Mouse (Mus musculus) heart, postnatal 0 days (tissue): ENCODE measurements around the gene 1700023F06Rik. TPM values are rescaled to one million over a fixed set of nuclear protein-coding genes. Genes with fewer than 3 reads are reported as not detected.

Experiments used
- ATAC-seq: fragments of 200-750 bp; cut with Nextera tagmentation; 2 replicates; pipeline ENCODE4 v1.8.0; 2017; ENCODE audit warnings: low read depth, moderate number of reproducible peaks, moderate library complexity; ENCODE audit not compliant: insufficient read depth
- DNase-seq: peaks from one replicate; pipeline ENCODE4 v3.0.0-alpha.2; 2016; ENCODE audit warnings: low spot score
- H3K27ac ChIP-seq: fragments of 300-500 bp; sonication (generic); 2 replicates; pipeline ENCODE4 v1.5.1; 2014; ENCODE audit warnings: low read depth, mild to moderate bottlenecking
- H3K27me3 ChIP-seq: fragments of 300-500 bp; sonication (generic); 2 replicates; pipeline ENCODE4 v1.6.1; 2014; ENCODE audit warnings: low read length, mixed read lengths; ENCODE audit not compliant: control insufficient read depth, insufficient read depth
- H3K36me3 ChIP-seq: fragments of 300-500 bp; sonication (generic); replicated peaks from 2 replicates; pipeline ENCODE4 v1.6.1; 2014; ENCODE audit warnings: low read length, mixed read lengths; ENCODE audit not compliant: control insufficient read depth, insufficient read depth
- H3K4me1 ChIP-seq: fragments of 300-500 bp; sonication (generic); 2 replicates; pipeline ENCODE4 v1.6.1; 2014; ENCODE audit warnings: antibody characterized with exemption; ENCODE audit not compliant: control insufficient read depth, insufficient read depth
- H3K4me2 ChIP-seq: fragments of 300-500 bp; sonication (generic); 2 replicates; pipeline ENCODE4 v1.6.1; 2014; ENCODE audit warnings: low read depth, mild to moderate bottlenecking, low read length, moderate library complexity
- H3K4me3 ChIP-seq: fragments of 300-500 bp; sonication (generic); 2 replicates; pipeline ENCODE4 v1.5.1; 2014; ENCODE audit warnings: low read depth, low read length
- H3K9ac ChIP-seq: fragments of 300-500 bp; sonication (generic); replicated peaks from 2 replicates; pipeline ENCODE4 v1.6.1; 2014; ENCODE audit warnings: low read depth, low read length, mixed read lengths
- H3K9me3 ChIP-seq: fragments of 300-500 bp; sonication (generic); replicated peaks from 2 replicates; pipeline ENCODE4 v1.6.1; 2016; ENCODE audit warnings: low read length; ENCODE audit not compliant: control insufficient read depth
- CTCF ChIP-seq: IDR thresholded peaks from 2 replicates; pipeline ENCODE4 v1.5.1; 2016; ENCODE audit warnings: antibody characterized with exemption, control low read depth, low read depth
- EP300 ChIP-seq: IDR thresholded peaks from 2 replicates; pipeline ENCODE4 v1.6.1; 2016; ENCODE audit warnings: antibody characterized with exemption, low read depth
- WGBS: fragments of 180-500 bp; shearing (Covaris S2); extraction: QIAGEN DNeasy Blood & Tissue Kit; methylation state at CpG from one replicate; pipeline ENCODE4 v1.1.7; 2014; 5-methylcytosine and 5-hydroxymethylcytosine counted together
- polyA plus RNA-seq: library from polyadenylated mRNA; unstranded; fragments of >200 nt; fragmentation: Nextera tagmentation; extraction: Ambion mirVana; gene quantifications from 2 replicates; pipeline ENCODE4 v1.2.1, GENCODE M21; 2015
- total RNA-seq: library from RNA; depleted of rRNA; stranded (reverse); fragments of >200 nt; gene quantifications from 2 replicates; pipeline ENCODE4 v1.2.3, GENCODE M21; 2014; ENCODE audit warnings: low replicate concordance; rRNA removed

Gene 1700023F06Rik
- total and polyA plus RNA-seq, 2 experiments from 2014 or later, result not detected

DNA sequence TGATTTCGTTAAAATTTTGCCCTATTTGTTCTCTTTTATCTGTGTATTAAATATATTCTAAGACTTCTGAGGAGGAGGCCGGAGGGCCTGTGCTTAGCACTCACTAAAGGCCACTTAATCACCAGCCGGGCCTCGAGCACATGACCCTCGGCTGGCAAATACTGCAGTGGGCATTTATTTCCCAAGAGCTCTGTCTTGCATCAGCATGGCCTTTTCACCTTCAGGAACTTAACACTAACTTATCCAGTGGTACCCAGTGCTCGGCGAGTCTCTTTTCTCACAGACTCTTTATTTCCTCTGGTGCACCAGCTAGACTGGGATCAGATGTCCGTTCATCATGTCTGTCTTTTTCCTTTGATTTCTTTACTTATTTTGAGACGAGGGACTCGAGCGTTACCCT, 47.6 kb downstream of the 1700023F06Rik start:
- H3K27ac ChIP-seq, result no peak overlapping the region
- H3K4me3 ChIP-seq, result no peak overlapping the region
- no peak overlapping the region for H3K9ac ChIP-seq
- ATAC-seq, result no peak
- H3K36me3 ChIP-seq, result no peaks in the 10 kb centered on the region
- 83% methylated on average over 11 of the region's 11 CpGs for WGBS
- no peak overlapping the region for H3K4me2 ChIP-seq
- no peak for DNase-seq
- peaks cover 5% of the 10 kb centered on the region; the same call in 1 of the 2 replicates for H3K4me1 ChIP-seq
- H3K9me3 ChIP-seq, result no peaks in the 10 kb centered on the region
- TF ChIP-seq EP300, result no peak
- no peak for TF ChIP-seq CTCF
- H3K27me3 ChIP-seq, result no peaks in the 10 kb centered on the region

DNA sequence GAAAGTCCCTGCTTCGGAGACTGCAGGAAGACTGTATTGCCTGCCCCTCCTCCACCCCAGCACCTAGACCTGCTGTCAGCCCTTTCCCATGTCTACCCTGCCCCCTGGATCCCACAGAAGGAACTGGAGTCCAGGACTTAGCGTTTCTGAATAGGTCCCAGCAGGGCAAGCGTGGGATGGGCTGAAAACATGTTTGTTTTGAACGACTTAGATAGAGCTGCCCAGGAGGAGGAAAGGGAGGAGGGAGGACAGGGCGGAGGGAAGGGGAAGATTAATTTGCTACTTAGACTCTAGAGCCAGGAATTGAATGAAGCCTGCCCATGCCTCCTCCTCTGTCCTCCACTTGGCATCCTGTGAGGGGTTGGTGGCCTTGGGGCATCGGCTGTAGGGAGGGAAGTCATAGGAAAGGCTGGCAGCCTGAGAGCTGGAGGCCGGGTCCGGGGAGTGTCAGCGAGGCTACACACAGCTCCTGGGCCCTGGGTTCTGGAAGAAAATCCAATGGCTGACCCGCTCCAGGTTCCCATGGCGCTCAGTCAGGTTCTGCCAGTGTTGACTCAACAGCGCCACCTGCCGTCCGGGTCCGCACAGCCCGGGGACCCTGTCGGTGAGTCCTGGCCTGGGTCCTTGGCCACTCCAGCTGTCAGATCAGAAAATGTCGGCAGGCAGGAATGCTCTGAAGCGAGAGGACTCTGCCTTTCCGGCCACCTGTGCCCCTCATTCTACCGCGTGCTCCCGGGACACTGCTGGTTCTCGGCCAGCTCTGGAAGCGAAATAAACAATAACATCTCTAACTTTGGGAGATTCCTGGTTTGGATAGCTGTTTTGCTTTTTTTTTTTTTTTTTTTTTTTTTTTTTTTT, 49.5 kb downstream of the 1700023F06Rik start:
- Histone ChIP-seq H3K36me3 (no peaks in the 10 kb centered on the region), H3K27ac (peak overlapping the region; percentile 57), H3K4me3 (peak overlapping the region; percentile 30), H3K4me2 (peak overlapping the region; percentile 64), H3K9me3 (no peaks in the 10 kb centered on the region), H3K9ac (no peak overlapping the region), H3K4me1 (peaks cover 5% of the 10 kb centered on the region; the same call in 1 of the 2 replicates), H3K27me3 (no peaks in the 10 kb centered on the region)
- DNase-seq (peak; percentile 95), ATAC-seq (peak; percentile 96)
- 2% methylated on average over 25 of the region's 25 CpGs for WGBS
- TF ChIP-seq CTCF (peak; percentile 98), EP300 (no peak)

GRCm38 (mm10) chr11:103149771-103150170, 58.6 kb downstream of the 1700023F06Rik start:
- Histone ChIP-seq H3K36me3 (no peaks in the 10 kb centered on the region), H3K4me3 (no peak overlapping the region), H3K27me3 (no peaks in the 10 kb centered on the region), H3K9me3 (no peaks in the 10 kb centered on the region), H3K4me1 (no peaks in the 10 kb centered on the region), H3K27ac (no peak overlapping the region), H3K4me2 (no peak overlapping the region), H3K9ac (no peak overlapping the region)
- no peak for DNase-seq
- ATAC-seq, result no peak
- no peak for TF ChIP-seq CTCF
- TF ChIP-seq EP300, result no peak
- 91% methylated on average over 4 of the region's 4 CpGs for WGBS

Other genes with a start within 250 kb of the 1700023F06Rik start
- gene Nmt1, start 180.4 kb downstream of the 1700023F06Rik start, total RNA-seq, result 47.6 and 63.6 TPM in 2 replicates
- gene Nmt1, start 180.4 kb downstream of the 1700023F06Rik start, polyA plus RNA-seq, result 46.6 and 50.0 TPM in 2 replicates
- gene Dcakd, start 180.2 kb downstream of the 1700023F06Rik start, total RNA-seq, result 53.5 and 64.0 TPM in 2 replicates
- gene Dcakd, start 180.2 kb downstream of the 1700023F06Rik start, polyA plus RNA-seq, result 45.2 and 50.4 TPM in 2 replicates
- 27.0 and 38.9 TPM in 2 replicates for gene Plcd3, start 106.9 kb downstream of the 1700023F06Rik start, total RNA-seq
- gene Plcd3, start 106.9 kb downstream of the 1700023F06Rik start, polyA plus RNA-seq, result 14.5 and 16.3 TPM in 2 replicates
- 16.3 and 20.0 TPM in 2 replicates for gene Acbd4, start 106.9 kb downstream of the 1700023F06Rik start, total RNA-seq
- gene Acbd4, start 106.9 kb downstream of the 1700023F06Rik start, polyA plus RNA-seq, result 21.6 and 22.2 TPM in 2 replicates
- 9.0 and 11.0 TPM in 2 replicates for gene Hexim1, start 92.3 kb downstream of the 1700023F06Rik start, total RNA-seq
- 3.2 and 3.3 TPM in 2 replicates for gene Hexim1, start 92.3 kb downstream of the 1700023F06Rik start, polyA plus RNA-seq
- 1.6 and 1.7 TPM in 2 replicates for gene Hexim2, start 76.1 kb downstream of the 1700023F06Rik start, total RNA-seq
- gene Hexim2, start 76.1 kb downstream of the 1700023F06Rik start, polyA plus RNA-seq, result 4.2 and 4.9 TPM in 2 replicates
- 2.2 and 3.4 TPM in 2 replicates for gene Fmnl1, start 37.5 kb downstream of the 1700023F06Rik start, total RNA-seq
- gene Fmnl1, start 37.5 kb downstream of the 1700023F06Rik start, polyA plus RNA-seq, result 0.91 and 1.1 TPM in 2 replicates
- gene Spata32, start 9.9 kb upstream of the 1700023F06Rik start, total RNA-seq, result not detected in 2 replicates
- not detected in 2 replicates for gene Spata32, start 9.9 kb upstream of the 1700023F06Rik start, polyA plus RNA-seq
- 4.4 and 9.4 TPM in 2 replicates for gene Map3k14, start 58.9 kb upstream of the 1700023F06Rik start, total RNA-seq
- 1.3 and 1.4 TPM in 2 replicates for gene Map3k14, start 58.9 kb upstream of the 1700023F06Rik start, polyA plus RNA-seq
- gene Arhgap27, start 155.1 kb upstream of the 1700023F06Rik start, total RNA-seq, result 9.7 and 15.1 TPM in 2 replicates
- gene Arhgap27, start 155.1 kb upstream of the 1700023F06Rik start, polyA plus RNA-seq, result 5.4 and 6.5 TPM in 2 replicates
- gene Plekhm1, start 204.1 kb upstream of the 1700023F06Rik start, total RNA-seq, result 3.9 and 4.9 TPM in 2 replicates
- gene Plekhm1, start 204.1 kb upstream of the 1700023F06Rik start, polyA plus RNA-seq, result 3.4 and 3.5 TPM in 2 replicates